Mouse (Mus musculus): ENCODE measurements around the gene Wdr13. TPM values are rescaled to one million over a fixed set of nuclear protein-coding genes. Genes with fewer than 3 reads are reported as not detected.

Wdr13 gene
- total and polyA plus RNA-seq, 2 experiments from 2014 or later, result 26.4 to 155 TPM

DNA sequence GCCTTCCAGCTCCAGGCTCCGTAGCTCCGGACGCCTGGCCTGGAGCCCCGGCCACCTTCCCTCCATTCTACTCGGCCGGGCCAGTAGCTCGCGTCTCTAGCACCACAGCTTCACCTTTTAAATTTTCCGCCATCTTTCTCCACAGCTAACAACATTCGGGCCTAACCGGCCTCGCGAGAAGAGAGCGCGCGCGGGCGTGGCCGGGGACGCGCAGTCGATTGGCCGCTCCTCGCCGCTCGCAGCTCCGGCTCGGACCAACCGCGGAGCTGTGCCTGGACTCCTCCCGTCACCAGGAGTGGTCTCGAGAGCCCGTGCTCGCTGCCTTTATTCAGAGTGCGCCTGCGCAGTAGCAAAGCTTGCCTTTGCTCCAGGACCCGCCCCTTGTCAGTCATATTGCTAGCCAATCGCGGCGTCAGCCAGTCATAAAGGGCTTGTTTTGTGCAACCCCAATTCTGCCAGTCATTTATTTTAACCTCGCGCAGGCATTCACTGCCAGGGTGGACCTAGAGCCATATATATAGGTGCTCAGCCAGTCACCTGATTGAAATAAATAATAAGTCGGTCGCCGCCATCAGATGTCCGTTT lies 58.2 kb downstream of the Wdr13 start, which contains the start of gene Suv39h1:
Gene Suv39h1 (minus strand): TSS at position 331 of the 585 bp plus-strand sequence.
- peak within 1 kb of the TSS; percentile 65 for H3K4me2 ChIP-seq (ENCODE audit: low read depth, low read length)
- TF ChIP-seq CTCF (IDR thresholded peaks at IDR 0.05; ENCODE audit: low read depth) (no peak), EP300 (IDR thresholded peaks at IDR 0.05; ENCODE audit: low read depth) (peak; percentile 66; the same call in 1 of the 2 replicates)
- peak within 1 kb of the TSS; percentile 76 for H3K27ac ChIP-seq (ENCODE audit: low read depth)
- DNase-seq (ENCODE audit: low spot score) (peak; percentile 94), ATAC-seq (ENCODE audit: insufficient read depth, low read depth) (peak; percentile 99)
- H3K4me3 ChIP-seq (ENCODE audit: low read depth, low read length), result peak within 1 kb of the TSS; percentile 69
- 20% methylated on average over 46 of the region's 46 CpGs for WGBS
- H3K9ac ChIP-seq (replicated peaks; ENCODE audit: low read depth, low read length), result peak within 1 kb of the TSS; percentile 62
- H3K9me3 ChIP-seq (replicated peaks; ENCODE audit: control insufficient read depth, low read length), result no peaks in the 10 kb centered on the region
- no peaks in the 10 kb centered on the region for H3K4me1 ChIP-seq (ENCODE audit: control insufficient read depth, insufficient read depth)
- no peaks in the 10 kb centered on the region for H3K36me3 ChIP-seq (replicated peaks; ENCODE audit: control insufficient read depth, insufficient read depth, low read length)
- no peaks in the 10 kb centered on the region for H3K27me3 ChIP-seq (ENCODE audit: control insufficient read depth, insufficient read depth, low read length)

- peak overlapping the region; percentile 65 for H3K4me2 ChIP-seq (ENCODE audit: low read depth, low read length)
- 29% methylated on average over 40 of the region's 64 CpGs for WGBS
- DNase-seq (ENCODE audit: low spot score), result no peak
- H3K9me3 ChIP-seq (replicated peaks; ENCODE audit: control insufficient read depth, low read length), result no peaks in the 10 kb centered on the region
- peak overlapping the region; percentile 69 for H3K4me3 ChIP-seq (ENCODE audit: low read depth, low read length)
- no peaks in the 10 kb centered on the region for H3K27me3 ChIP-seq (ENCODE audit: control insufficient read depth, insufficient read depth, low read length)
- H3K36me3 ChIP-seq (replicated peaks; ENCODE audit: control insufficient read depth, insufficient read depth, low read length), result 0 out of 2 replicates have a peak, but pooled peaks cover 3% of the 10 kb centered on the region
- peak overlapping the region; percentile 62 for H3K9ac ChIP-seq (replicated peaks; ENCODE audit: low read depth, low read length)
- no peaks in the 10 kb centered on the region for H3K4me1 ChIP-seq (ENCODE audit: control insufficient read depth, insufficient read depth)
- no peak; the same call in 1 of the 2 replicates for ATAC-seq (ENCODE audit: insufficient read depth, low read depth)
- no peak for TF ChIP-seq CTCF (IDR thresholded peaks at IDR 0.05; ENCODE audit: low read depth)
- TF ChIP-seq EP300 (IDR thresholded peaks at IDR 0.05; ENCODE audit: low read depth), result no peak
- peak overlapping the region; percentile 76 for H3K27ac ChIP-seq (ENCODE audit: low read depth)
Observed at GRCm38 (mm10) chrX:8073881-8074429, 58.7 kb downstream of the Wdr13 start.

Other genes starting within 250 kb of the Wdr13 start
- 19.7 and 30.8 TPM in 2 replicates for gene Slc35a2, start 248.9 kb downstream of the Wdr13 start, total RNA-seq (2014; rRNA removed; ENCODE audit: low replicate concordance)
- 19.3 and 20.9 TPM in 2 replicates for gene Slc35a2, start 248.9 kb downstream of the Wdr13 start, polyA plus RNA-seq (2015; fragmentation: Nextera tagmentation; extraction: Ambion mirVana)
- 44.5 and 63.0 TPM in 2 replicates for gene Pqbp1, start 233.6 kb downstream of the Wdr13 start, total RNA-seq (2014; rRNA removed; ENCODE audit: low replicate concordance)
- gene Pqbp1, start 233.6 kb downstream of the Wdr13 start, polyA plus RNA-seq (2015; fragmentation: Nextera tagmentation; extraction: Ambion mirVana), result 55.6 and 57.6 TPM in 2 replicates
- gene Timm17b, start 233.5 kb downstream of the Wdr13 start, total RNA-seq (2014; rRNA removed; ENCODE audit: low replicate concordance), result 37.7 and 46.4 TPM in 2 replicates
- 91.3 and 99.7 TPM in 2 replicates for gene Timm17b, start 233.5 kb downstream of the Wdr13 start, polyA plus RNA-seq (2015; fragmentation: Nextera tagmentation; extraction: Ambion mirVana)
- gene Gm10491, start 225.1 kb downstream of the Wdr13 start, total RNA-seq (2014; rRNA removed; ENCODE audit: low replicate concordance), result not detected in 2 replicates
- not detected in 2 replicates for gene Gm10491, start 225.1 kb downstream of the Wdr13 start, polyA plus RNA-seq (2015; fragmentation: Nextera tagmentation; extraction: Ambion mirVana)
- not detected in 2 replicates for gene Gm10490, start 223.3 kb downstream of the Wdr13 start, total RNA-seq (2014; rRNA removed; ENCODE audit: low replicate concordance)
- not detected in 2 replicates for gene Gm10490, start 223.3 kb downstream of the Wdr13 start, polyA plus RNA-seq (2015; fragmentation: Nextera tagmentation; extraction: Ambion mirVana)
- not detected in 2 replicates for gene Pcsk1n, start 213.1 kb downstream of the Wdr13 start, total RNA-seq (2014; rRNA removed; ENCODE audit: low replicate concordance)
- gene Pcsk1n, start 213.1 kb downstream of the Wdr13 start, polyA plus RNA-seq (2015; fragmentation: Nextera tagmentation; extraction: Ambion mirVana), result 0.05 and 0.33 TPM in 2 replicates
- gene Eras, start 204.3 kb downstream of the Wdr13 start, total RNA-seq (2014; rRNA removed; ENCODE audit: low replicate concordance), result not detected in 2 replicates
- gene Eras, start 204.3 kb downstream of the Wdr13 start, polyA plus RNA-seq (2015; fragmentation: Nextera tagmentation; extraction: Ambion mirVana), result not detected in 2 replicates
- gene Hdac6, start 185.0 kb downstream of the Wdr13 start, total RNA-seq (2014; rRNA removed; ENCODE audit: low replicate concordance), result 28.6 and 37.2 TPM in 2 replicates
- 16.2 and 18.4 TPM in 2 replicates for gene Hdac6, start 185.0 kb downstream of the Wdr13 start, polyA plus RNA-seq (2015; fragmentation: Nextera tagmentation; extraction: Ambion mirVana)
- gene Gata1, start 154.8 kb downstream of the Wdr13 start, total RNA-seq (2014; rRNA removed; ENCODE audit: low replicate concordance), result 0.19 TPM in 1 of 2 replicates, not detected in the other
- gene Gata1, start 154.8 kb downstream of the Wdr13 start, polyA plus RNA-seq (2015; fragmentation: Nextera tagmentation; extraction: Ambion mirVana), result 0.14 and 0.20 TPM in 2 replicates
- not detected in 2 replicates for gene Glod5, start 114.4 kb downstream of the Wdr13 start, total RNA-seq (2014; rRNA removed; ENCODE audit: low replicate concordance)
- 0.55 TPM in 2 replicates for gene Glod5, start 114.4 kb downstream of the Wdr13 start, polyA plus RNA-seq (2015; fragmentation: Nextera tagmentation; extraction: Ambion mirVana)
- gene Suv39h1, start 58.1 kb downstream of the Wdr13 start, total RNA-seq (2014; rRNA removed; ENCODE audit: low replicate concordance), result 15.7 and 15.9 TPM in 2 replicates
- gene Suv39h1, start 58.1 kb downstream of the Wdr13 start, polyA plus RNA-seq (2015; fragmentation: Nextera tagmentation; extraction: Ambion mirVana), result 8.2 and 8.6 TPM in 2 replicates
- 0.31 TPM in 1 of 2 replicates, not detected in the other for gene Was, start 42.4 kb downstream of the Wdr13 start, total RNA-seq (2014; rRNA removed; ENCODE audit: low replicate concordance)
- 0.22 and 0.25 TPM in 2 replicates for gene Was, start 42.4 kb downstream of the Wdr13 start, polyA plus RNA-seq (2015; fragmentation: Nextera tagmentation; extraction: Ambion mirVana)
- gene Rbm3, start 13.0 kb upstream of the Wdr13 start, total RNA-seq (2014; rRNA removed; ENCODE audit: low replicate concordance), result 408 and 439 TPM in 2 replicates
- gene Rbm3, start 13.0 kb upstream of the Wdr13 start, polyA plus RNA-seq (2015; fragmentation: Nextera tagmentation; extraction: Ambion mirVana), result 524 and 551 TPM in 2 replicates
- gene Tbc1d25, start 43.3 kb upstream of the Wdr13 start, total RNA-seq (2014; rRNA removed; ENCODE audit: low replicate concordance), result 7.0 and 12.2 TPM in 2 replicates
- gene Tbc1d25, start 43.3 kb upstream of the Wdr13 start, polyA plus RNA-seq (2015; fragmentation: Nextera tagmentation; extraction: Ambion mirVana), result 6.4 and 6.5 TPM in 2 replicates
- 23.0 and 26.2 TPM in 2 replicates for gene Ebp, start 60.6 kb upstream of the Wdr13 start, total RNA-seq (2014; rRNA removed; ENCODE audit: low replicate concordance)
- 20.6 and 26.3 TPM in 2 replicates for gene Ebp, start 60.6 kb upstream of the Wdr13 start, polyA plus RNA-seq (2015; fragmentation: Nextera tagmentation; extraction: Ambion mirVana)
- 1.6 and 5.6 TPM in 2 replicates for gene Porcn, start 73.6 kb upstream of the Wdr13 start, total RNA-seq (2014; rRNA removed; ENCODE audit: low replicate concordance)
- gene Porcn, start 73.6 kb upstream of the Wdr13 start, polyA plus RNA-seq (2015; fragmentation: Nextera tagmentation; extraction: Ambion mirVana), result 2.5 and 2.9 TPM in 2 replicates
- 20.9 and 25.1 TPM in 2 replicates for gene Ftsj1, start 119.5 kb upstream of the Wdr13 start, total RNA-seq (2014; rRNA removed; ENCODE audit: low replicate concordance)
- gene Ftsj1, start 119.5 kb upstream of the Wdr13 start, polyA plus RNA-seq (2015; fragmentation: Nextera tagmentation; extraction: Ambion mirVana), result 17.1 and 18.8 TPM in 2 replicates
- 10.5 and 20.4 TPM in 2 replicates for gene Slc38a5, start 138.2 kb upstream of the Wdr13 start, total RNA-seq (2014; rRNA removed; ENCODE audit: low replicate concordance)
- gene Slc38a5, start 138.2 kb upstream of the Wdr13 start, polyA plus RNA-seq (2015; fragmentation: Nextera tagmentation; extraction: Ambion mirVana), result 5.0 and 5.8 TPM in 2 replicates
- gene Ssxb10, start 194.5 kb upstream of the Wdr13 start, total RNA-seq (2014; rRNA removed; ENCODE audit: low replicate concordance), result not detected in 2 replicates
- not detected in 2 replicates for gene Ssxb10, start 194.5 kb upstream of the Wdr13 start, polyA plus RNA-seq (2015; fragmentation: Nextera tagmentation; extraction: Ambion mirVana)
- gene Ssxb9, start 234.1 kb upstream of the Wdr13 start, total RNA-seq (2014; rRNA removed; ENCODE audit: low replicate concordance), result not detected in 2 replicates
- not detected in 2 replicates for gene Ssxb9, start 234.1 kb upstream of the Wdr13 start, polyA plus RNA-seq (2015; fragmentation: Nextera tagmentation; extraction: Ambion mirVana)